Mouse (Mus musculus) heart, postnatal 4 days (tissue): ENCODE measurements around the gene Rhbdl3. TPM values are rescaled to one million over a fixed set of nuclear protein-coding genes. Genes with fewer than 3 reads are reported as not detected.
A peak's percentile ranks its signal among the peaks of the same experiment; 100 is the strongest.

Experiments
- DNase-seq: peaks from one replicate; pipeline ENCODE4 v3.0.0; 2021
- total RNA-seq, 2 experiments: library from RNA; stranded (reverse); gene quantifications; 2 replicates each; pipeline ENCODE4 v1.2.3; 2021

Rhbdl3 gene
- total RNA-seq = 1 to 10 TPM; 1.7 to 1.8 TPM

DNA sequence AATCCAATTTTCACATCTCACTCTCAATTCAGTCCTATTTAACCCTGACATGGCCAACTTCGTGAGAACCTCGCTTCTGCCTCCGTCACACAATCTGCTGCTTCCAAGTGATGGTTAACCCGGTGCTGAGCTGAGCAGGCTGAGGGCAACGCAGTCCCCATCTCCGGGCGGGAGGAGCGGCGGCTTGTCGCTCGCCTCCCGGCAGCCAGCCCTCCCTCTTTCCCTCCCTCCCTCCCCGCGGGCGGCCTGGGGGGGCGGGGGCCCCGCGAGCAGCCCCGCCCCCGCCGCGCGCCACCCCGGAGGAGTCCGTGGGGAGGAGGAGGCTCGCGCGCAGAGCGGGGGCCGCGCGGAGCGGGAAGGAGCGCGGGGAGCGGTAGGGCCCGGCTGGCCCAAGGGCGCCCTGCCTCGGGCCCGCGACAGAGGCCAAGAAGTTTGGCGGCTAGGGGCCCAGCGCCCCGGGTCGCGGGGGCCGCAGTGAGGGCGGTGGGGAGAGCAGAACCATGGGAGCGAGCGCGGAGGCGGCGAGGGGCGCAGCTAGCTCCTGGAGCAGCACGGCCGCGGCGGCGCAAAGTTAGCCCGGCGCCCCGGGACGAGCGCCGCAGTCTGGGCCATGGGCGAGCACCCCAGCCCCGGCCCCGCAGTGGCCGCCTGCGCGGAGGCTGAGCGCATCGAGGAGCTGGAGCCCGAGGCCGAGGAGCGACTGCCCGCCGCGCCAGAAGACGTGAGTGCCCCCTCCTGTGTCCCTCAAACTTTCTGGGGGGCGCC, at the start of gene Rhbdl3:
Gene Rhbdl3 (plus strand): TSS at position 362 of the 765 bp plus-strand sequence.
- DNase-seq = peak; percentile 61

DNA sequence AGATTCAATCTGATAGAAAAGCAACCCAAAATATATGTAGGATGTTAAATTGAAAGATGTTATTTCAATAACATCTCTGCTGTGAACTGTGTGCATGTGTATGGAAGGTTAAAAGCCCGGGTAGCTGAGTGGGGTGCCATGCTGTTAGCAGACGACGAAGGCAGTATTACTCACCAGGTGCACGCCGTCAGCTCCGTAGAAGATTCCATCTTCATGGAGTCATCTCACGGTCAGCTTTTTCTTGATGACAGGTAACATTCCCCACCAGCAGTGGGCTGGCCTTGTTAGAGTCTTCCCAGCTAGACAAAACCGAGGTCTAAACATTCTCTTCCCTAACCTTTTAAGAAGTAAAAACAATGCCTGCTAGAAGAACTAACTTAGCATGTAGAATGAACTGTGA, 36.6 kb upstream of the Rhbdl3 start:
- DNase-seq = no peak

DNA sequence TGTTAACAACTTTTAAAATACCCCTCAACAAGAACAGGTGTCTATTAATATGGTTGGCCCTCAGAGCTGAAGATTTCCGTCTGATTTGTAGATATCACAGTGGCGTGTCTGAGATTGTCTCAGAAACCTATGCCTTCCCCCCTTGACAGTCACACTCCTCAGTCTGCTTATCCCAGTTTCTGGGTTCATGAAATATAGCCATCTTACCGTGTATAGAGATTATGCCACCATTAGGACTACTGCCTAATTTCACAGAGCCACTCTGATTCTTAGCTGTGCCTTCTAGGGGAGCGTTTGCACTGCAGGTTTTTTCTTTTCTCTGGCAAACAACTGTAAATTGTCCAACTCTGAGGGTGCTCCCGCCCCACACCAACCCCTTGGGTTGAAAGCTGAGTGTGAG, 29.6 kb upstream of the Rhbdl3 start:
- no peak for DNase-seq

DNA sequence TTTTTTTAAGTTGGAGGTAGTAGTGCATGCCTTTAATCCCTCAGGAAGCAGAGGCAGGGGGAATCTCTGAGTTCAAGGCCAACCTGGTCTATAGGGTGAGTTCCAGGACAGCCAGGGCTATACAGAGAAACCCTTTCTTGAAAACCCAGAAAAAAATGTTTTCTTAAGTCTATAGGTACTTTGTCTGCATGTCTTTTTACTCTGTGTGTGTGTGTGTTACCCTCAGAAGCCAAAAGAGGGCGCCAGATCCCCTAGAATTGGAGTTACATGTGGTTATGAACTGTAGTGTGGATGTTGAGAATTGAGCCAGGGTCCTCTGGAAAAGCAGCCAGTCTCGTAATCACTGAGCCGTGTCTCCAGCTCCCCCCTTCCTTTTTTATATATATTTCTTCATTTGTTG, 25.7 kb upstream of the Rhbdl3 start:
- DNase-seq = no peak

DNA sequence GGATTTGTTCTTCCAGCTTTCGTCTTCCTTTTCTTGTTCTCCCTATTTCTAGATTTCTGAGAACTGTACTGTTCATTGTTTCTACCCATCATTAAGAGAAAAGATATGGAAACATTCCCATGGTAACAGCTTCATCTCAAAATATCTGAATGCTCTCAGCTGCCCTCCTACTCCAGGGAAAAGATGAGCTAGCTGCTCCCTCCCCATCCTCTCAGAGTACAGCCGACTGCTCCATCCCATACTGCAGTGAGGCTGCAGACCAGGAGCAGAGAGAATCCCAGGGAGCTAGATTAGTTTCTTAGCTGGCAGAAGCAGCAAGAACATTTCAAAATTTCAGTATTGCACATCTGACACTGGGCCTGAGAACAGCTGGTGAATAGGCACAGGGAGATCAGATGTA, 22.7 kb upstream of the Rhbdl3 start:
- DNase-seq = no peak

DNA sequence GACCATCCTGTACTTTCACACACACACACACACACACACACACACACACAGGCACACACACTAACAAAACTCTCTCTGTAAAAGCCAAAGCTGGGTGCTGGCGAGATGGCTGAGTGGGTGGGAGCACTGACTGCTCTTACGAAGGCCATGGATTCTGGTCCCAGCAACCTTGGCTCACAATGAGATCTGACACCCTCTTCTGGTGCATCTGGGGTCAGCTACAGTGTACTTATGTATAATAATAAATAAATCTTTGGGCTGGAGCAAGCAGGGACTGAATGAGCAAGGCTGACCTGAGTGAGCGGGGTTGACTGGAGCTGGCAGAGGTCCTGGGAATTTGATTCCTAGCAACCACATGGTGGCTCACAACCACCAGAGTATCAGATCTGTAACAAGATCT, 16.9 kb upstream of the Rhbdl3 start:
- DNase-seq = peak; percentile 46

DNA sequence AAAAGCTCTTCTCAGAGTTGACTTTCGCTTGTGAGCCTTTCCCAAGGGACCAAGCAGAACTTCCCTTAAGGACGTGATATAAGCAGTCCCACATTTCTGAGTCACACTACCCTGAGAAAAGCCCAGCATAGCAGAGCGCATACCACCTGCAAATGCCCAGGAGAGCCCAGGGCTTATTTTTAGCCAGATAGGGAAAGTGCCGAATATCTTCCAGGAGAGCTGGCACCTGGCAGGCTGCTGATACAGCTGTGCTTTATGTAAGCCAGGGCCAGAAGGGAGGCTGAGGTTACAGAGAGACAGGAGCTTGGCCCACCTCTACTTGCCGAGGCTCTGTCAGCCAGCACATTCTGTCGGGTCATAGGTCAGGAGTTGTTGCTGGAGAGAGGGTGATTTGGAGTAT, 16.1 kb upstream of the Rhbdl3 start:
- peak; percentile 36 for DNase-seq

DNA sequence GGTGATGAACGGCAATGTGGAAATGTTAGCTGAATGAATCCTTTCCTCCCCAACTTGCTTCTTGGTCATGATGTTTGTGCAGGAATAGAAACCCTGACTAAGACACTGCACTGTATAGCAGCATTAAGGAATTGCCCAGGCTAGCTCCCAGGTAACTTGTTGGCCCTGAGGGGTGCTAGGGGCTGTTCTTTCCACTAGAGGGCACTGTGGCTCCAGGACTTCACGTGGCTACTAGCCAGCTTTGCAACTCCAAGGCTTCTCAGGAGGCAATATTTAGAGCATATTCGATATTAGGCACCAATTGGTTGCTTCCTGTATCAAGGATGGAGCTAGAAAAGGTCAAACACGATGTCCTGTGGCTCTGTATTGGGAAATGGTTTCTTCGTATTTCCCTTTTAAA, 13.6 kb upstream of the Rhbdl3 start:
- DNase-seq = peak; percentile 78

DNA sequence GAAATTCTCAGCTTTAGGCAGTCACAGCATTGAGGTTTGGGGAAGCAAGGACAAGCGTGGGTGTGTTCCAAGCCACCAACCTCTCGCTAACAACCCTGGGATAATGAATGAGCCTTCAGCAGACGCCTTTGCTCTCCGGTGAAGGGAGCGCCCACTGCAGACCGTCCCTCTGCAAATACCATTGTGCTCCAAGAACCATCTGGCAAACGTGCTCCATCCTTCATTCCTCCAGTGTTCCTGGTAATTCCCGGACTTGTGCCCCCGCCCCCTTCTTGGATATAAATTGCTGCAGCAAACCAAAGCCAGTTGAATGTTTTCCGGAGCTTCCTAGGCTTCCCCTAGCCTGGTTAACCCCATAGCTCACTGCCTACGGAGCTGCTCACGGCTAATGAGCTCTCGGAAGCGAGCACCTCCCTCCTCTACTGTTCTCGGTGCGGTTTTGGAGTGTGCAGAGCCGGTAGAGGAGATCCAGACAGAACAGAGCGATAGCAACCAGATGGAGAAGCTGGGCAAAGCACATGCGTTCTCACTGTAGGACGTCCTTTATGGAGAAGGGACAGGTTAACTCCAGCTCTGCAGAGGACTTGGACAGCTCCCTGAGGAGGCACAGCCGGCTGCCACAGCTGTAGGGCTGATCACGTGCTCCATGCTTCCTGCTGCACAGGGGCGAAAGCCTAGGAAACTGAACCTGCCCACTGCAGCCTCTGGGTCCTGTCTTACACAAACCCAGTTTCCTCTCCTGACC, 10.8 kb upstream of the Rhbdl3 start:
- peak; percentile 60 for DNase-seq

DNA sequence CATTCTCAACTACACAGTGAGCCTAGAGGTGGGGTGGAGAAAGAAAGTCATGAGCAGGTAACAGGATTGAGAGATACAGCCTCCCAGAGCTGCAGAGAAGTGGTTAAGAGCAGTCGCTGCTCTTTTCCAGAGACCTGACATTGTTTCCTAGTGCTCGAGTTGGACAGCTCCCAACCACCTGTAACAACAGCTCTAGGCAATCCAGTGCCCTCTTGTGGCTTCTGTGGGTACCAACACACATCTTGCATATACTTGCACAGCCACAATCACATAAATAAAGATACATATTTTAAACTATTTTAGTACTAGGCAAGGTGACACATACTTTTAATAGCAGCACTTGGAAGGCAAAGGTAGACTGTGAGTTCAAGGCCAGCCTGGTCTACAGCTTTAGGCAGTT, 9.7 kb upstream of the Rhbdl3 start:
- DNase-seq = no peak

DNA sequence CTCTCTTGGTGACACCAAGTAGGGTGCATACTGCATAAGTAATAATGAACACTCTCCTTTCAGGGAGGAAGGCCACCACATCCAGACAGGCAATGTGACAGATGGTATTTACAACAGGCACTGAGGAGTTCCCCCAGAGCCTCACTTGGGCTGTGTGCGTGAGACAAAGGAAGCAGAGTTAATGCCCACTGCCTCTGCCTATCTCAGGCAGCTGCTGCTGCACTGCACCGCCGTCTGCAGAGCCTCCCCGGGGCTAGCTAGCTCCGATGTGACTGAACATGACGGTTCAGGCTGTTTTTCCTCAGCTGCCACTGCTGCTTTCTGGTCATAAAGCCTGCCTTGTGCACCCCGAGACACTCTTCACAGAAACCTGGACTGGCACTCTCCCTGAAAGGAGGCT, 8.2 kb upstream of the Rhbdl3 start:
- no peak for DNase-seq

DNA sequence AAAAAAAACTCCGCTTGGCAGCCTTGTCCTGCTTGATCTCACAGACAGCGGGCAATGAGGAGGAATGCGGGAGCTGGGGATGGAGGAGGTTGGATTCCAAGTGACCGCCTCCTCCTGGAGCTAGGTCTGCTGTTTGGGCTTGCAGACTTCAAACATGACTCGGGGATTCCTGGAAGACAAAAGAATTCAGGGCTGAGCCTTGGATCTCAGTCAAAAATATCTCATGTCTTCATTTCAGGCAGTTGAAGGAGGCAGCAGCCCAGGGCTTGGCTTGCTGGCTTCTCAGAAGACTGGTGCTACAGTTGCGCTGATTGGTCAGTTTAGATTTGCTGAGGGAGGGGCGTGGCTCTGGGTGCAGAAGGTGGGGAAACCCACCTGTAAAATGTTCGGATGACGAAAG, 5.6 kb upstream of the Rhbdl3 start:
- no peak for DNase-seq

DNA sequence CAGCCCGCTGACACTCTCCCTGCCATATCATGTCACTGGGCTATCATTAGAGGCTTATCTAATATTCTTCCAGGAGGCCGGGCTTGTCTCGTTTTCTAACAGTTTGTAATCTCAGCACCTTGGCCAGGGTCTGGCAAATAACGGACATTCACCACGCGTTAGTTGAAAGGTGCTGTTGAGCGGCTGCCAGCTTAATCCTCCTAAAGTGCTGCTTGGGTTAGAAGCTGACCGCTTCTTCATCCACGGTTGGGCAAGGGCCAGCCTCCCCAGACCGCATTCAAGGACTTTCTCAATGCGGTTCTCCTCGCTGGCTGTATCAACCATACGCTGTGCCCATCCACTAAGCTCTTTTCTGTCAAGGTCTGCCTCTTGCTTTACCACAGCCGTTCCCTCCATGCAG, 4.9 kb upstream of the Rhbdl3 start:
- no peak for DNase-seq

DNA sequence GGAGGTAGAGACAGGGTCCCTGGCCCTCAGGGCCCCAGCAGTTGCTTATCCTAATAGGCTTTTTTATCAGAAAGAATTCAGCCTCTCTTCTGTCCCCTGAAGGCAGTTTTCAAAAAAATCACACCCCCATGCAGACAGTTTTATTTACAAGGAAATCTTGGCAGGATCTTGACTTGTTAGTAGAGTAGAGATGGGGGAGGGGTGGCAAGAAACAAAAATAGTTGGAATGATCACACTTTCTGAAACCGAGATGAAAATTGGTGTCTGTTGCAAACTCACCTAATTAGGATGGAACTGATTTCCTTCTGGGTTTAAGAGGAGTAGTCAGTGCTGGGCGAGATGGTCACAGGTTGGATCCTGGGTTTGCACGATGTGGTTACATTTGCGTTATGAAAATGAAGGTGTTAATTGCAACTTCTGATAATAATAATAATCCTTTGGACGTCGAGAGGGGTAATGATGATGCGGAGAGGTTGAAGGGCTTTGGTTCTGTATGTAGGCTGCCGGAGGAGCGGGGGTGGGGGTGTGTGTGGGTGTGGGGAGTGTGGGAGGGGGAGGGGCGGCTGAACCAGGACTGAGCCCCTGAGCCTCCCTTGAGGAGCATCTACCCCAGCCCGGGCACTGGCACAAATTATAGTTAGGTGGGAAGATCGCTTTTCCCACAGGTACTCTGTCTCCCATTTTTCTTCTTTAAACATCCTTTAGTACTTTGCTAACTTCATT, 1.0 kb upstream of the Rhbdl3 start:
- DNase-seq = no peak

DNA sequence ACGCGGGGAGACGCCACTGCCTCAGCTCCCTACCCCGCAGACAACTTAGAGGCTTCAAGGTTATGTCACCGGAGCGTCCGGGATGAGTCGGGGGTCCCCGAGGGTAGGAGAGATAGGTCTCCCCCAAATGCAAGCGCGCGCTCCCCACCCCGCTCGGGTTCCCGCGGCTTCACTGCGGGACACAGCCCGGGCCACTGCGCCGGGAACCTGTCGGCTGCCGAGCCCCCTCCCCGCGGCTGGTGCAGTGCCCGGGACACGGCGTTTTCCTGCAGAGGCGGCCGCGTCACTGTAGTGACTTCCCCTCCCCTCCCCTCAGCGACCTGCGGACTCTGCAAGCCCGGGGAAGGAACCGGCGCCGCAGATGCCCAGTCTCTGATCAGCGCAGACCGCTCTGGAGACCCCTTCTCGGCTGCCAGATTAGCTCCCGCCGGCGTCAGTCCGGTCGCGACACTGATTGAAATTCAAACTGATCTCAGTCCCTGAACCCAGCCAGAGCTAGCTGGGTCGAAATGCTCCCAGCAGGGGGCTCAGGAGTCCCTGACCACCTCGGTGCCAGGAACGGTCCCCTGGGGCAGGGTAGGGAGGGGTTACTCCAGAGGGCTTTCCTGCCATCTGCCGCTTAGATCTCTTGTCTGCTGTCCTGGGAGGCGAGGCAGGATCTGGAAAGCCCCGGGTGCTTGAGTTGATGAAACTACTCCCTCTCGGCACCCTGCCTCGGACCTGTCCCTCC, 769 bp downstream of the Rhbdl3 start:
- DNase-seq = peak; percentile 77

DNA sequence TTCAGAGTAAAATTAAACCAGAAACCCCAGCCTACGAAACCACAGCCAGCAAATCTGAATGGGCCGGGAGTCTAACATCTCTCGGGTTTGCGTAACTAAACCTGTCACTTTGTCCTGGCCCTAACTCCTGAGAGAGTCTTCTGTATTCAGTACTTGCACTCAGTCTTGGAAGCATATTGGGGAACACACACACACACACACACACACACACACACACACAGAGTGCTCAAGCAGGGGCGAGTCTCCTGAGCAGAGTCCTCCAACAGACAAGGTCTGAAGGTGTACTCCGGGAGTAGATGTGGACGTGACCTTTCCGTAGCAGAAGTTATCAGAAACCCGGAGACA, 1.3 kb downstream of the Rhbdl3 start:
- no peak for DNase-seq

DNA sequence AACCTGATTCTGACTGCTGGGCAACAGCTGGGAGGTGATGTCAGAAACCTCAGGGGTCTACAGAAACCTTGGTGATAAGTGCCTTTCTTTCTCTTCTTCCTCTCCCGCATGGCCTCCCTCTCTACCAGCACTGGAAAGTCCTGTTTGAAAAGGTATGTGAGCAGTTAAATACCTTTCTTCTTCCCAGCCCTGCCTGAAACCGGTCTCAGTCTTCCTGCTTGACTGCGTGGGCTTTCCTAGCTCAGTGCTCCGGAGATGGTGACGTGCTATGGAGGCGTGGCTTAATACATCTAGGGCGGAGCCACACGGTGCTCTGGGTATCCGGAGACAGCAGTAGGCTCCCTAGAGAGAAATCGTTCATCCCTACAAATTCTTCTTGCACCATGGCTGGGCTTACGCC, 1.8 kb downstream of the Rhbdl3 start:
- peak; percentile 63 for DNase-seq

DNA sequence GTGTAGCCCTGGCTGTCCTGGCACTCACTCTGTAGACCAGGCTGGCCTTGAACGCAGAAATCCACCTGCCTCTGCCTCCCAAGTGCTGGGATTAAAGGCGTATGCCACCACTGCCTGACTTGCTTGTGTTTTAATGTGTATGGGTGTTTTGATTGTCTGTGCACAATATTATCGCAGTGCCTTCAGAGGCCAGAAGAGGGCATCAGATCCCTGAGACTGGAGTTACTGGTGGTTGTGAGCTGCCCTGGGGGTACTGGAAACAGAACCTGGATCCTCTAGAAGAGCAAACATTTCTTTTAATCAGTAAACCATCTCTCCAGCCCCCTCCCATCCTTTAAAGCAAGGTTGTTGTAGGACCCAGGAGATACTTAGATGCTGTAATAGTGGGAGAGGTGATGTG, 3.0 kb downstream of the Rhbdl3 start:
- no peak for DNase-seq

DNA sequence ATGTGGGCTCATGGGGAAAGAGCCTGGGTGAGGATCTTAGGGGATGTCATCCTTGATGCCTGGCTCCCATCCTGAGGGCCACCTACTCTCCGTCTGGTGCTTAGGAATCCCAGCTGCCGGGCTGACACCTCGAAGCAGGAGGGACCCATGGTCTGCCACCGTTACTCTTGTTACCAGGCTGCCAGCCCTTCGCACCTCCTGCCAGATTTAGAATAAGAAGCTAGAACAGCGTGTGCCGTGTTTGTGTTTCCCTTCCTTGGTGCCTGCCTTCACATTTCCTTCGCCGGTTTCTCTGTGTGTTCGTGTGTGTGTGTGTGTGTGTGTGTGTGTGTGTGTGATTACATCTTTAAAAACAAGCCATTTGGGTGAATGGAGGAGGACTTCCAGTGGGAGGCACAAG, 4.1 kb downstream of the Rhbdl3 start:
- DNase-seq = no peak

DNA sequence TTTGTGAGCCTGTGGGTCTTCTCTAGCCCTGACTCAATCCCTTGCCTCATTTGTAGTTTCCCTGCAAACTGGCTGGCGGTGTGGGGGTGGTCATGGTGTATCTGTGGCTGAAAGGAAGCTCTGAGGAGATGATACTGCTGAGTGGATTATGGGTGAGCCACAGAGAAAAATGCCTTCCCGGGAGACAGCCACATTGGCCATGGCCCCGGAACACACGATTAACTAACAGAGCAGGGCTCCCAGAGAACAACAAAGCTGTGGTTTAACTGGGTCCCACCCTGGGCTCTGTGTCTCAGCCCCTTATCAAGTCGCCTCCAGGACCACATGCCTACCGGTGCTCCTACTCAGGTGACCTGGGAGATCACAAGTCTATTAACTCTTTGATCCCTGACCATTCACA, 7.8 kb downstream of the Rhbdl3 start:
- DNase-seq = no peak

DNA sequence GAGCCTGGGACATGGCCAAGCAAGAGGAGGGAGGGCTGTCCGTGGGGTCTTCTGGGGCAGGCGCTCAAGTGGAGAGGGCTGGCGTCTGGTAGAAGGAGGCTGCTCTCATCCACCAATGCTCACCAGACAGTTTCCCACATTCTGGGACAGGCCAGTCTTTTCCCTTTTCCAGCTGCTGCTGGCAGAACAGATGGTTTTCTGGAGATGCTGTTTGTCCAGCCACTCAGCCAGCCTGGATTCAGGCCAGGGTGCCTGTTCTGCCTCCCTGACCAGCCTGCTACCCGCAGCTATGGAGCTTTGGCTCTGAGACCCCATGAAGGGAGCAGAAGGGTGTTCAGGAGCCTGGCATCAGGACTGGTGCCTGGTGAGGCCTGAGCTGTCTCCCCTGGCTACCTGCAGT, 10.6 kb downstream of the Rhbdl3 start:
- DNase-seq = no peak

DNA sequence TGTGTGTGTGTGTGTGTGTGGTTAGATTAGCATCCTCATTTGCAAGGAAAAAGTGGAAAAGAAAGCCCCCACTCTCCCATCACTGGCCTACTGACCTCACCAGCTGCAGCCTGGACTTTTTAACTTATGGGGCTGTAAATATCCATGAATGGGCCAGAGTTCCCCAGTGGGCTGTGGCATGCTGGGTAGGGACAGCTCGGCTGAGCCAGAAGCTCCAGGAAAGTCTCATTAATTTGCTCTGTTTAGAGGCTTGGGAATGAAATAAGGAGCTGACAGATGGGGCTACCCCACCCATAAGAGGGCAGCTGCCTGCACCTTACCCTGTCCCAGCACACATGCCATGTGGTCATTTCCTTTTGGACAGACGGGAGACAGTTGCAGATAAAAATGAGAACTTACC, 11.3 kb downstream of the Rhbdl3 start:
- DNase-seq = no peak

DNA sequence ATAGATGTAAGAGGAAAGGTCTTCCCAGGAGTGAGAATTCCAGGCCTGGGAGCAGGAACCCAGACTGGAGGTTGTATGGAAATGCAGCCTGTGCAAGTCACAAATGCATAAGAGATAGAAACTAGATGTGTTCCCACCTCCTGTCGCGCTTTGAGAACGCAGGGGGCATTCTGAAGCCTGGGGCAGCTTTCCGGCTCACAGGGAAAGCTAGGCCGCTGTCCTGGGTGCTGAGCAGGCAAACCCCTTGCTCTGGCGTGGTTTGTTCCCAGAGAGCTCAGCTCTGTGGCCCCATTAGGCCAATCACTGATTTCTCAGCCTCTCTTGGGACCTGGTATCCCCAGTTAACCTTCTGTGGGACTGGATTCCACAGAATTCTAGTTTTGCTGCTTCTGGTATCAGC, 11.9 kb downstream of the Rhbdl3 start:
- DNase-seq = peak; percentile 42
